Mouse (Mus musculus): ENCODE data around the gene Mrpl43. TPM values are rescaled to one million over a fixed set of nuclear protein-coding genes. Genes with fewer than 3 reads are reported as not detected.

Mrpl43 gene
- 71.9 and 73.5 TPM in 2 replicates for polyA plus RNA-seq (2015; fragmentation: Nextera tagmentation; extraction: Ambion mirVana)

DNA sequence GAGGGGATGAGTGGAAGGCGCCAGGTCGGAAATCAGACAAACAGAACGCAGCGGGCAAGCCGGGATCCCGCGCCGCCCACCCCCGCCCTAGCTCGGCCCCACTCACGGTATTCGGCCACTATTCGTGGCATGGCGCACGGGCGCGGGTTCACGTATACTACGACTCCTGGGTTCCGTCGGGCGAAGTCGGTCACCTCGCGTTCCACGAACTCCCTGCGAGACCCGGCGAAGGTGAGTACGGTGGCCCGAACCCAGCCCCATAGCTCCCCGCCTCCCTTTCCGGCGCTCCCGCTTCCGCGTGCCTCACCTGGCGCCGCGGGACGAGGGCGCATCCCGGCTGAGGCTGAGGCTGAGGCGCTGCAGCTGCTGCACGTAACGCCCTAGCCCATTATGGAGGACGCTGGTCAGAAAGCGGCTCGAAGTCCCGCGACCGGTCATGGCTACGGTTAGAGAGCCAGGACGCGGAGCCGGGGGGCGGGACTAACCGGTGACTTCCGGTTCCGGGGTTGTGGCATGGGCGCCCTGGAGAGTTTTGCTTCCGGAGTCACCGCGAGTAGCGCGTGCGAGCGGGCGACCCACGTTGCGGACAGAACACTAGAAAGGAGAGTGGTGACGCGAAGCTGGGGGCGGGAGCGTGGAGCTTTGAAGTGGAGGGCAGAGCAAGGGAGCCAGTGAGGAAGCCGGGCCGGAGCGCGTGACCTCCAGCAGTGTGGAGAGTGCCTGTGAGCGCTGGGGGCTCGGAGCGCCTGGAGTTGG is at the start of gene Mrpl43:
Gene Mrpl43, minus strand, starts transcription at position 486 of the 756 bp plus-strand sequence.
- peak within 1 kb of the TSS; percentile 71 for H3K9ac ChIP-seq
- peak; percentile 92 for ATAC-seq (replicated peaks; ENCODE audit: low FRiP score)
- peaks cover 45% of the 10 kb centered on the region for H3K4me1 ChIP-seq
- H3K9me3 ChIP-seq (replicated peaks), result no peaks in the 10 kb centered on the region
- peaks cover 69% of the 10 kb centered on the region for H3K36me3 ChIP-seq
- peak within 1 kb of the TSS; percentile 83 for H3K27ac ChIP-seq
- peak within 1 kb of the TSS; percentile 89 for H3K4me3 ChIP-seq (replicated peaks)
- WGBS, result under 1% methylated on average over 82 of the region's 82 CpGs
- H3K4me2 ChIP-seq, result peak within 1 kb of the TSS; percentile 89
- H3K27me3 ChIP-seq, result no peaks in the 10 kb centered on the region

DNA sequence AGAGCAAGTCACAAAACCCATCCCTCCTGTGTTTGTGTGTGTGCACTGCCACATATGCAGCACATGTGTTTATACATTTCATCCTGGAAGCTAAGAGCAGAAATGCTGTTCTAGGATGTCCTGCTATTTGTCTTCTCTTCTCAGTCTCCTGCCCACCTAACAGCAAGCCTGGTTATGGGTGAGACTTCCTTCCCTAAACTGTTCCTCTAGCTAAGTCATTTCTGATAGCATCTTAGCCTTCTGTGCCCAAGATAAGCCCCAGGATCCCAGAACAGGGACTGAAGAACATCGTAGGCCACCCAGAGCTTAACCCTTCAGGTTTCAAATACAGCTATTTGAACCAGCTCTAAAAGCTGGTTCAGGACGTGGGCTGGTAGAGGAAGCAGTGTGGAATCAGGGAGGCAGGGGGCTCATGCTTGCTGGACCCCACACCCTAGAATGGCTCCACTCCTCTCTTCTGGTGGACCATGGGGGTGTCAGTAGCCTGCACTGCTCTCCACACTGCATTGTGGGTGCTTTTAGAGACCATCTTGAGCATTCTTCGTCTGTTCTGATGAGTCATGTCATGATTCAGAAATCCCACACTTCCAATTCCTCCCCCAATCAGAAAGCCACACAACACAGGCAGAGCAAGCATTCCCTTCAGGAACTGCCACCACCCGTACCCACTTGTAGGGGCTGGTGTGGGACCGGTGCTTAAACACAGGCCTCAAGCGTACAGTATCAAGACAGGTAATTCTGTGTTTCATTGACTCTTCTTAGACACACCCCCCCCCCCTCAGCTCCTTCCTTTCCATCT is 48.8 kb upstream of the Mrpl43 start:
- Histone ChIP-seq H3K9ac (no peak overlapping the region), H3K36me3 (peaks cover 29% of the 10 kb centered on the region), H3K4me1 (peaks cover 39% of the 10 kb centered on the region), H3K4me2 (no peak overlapping the region), H3K4me3 (replicated peaks) (no peak overlapping the region), H3K27ac (peak overlapping the region; percentile 27; the same call in 1 of the 2 replicates), H3K27me3 (no peaks in the 10 kb centered on the region), H3K9me3 (replicated peaks) (no peaks in the 10 kb centered on the region)
- 82% methylated on average over 6 of the region's 6 CpGs for WGBS
- no peak for ATAC-seq (replicated peaks; ENCODE audit: low FRiP score)

- Histone ChIP-seq H3K4me2 (no peak overlapping the region), H3K36me3 (peaks cover 29% of the 10 kb centered on the region), H3K4me3 (replicated peaks) (no peak overlapping the region), H3K27me3 (no peaks in the 10 kb centered on the region), H3K9ac (no peak overlapping the region), H3K27ac (no peak overlapping the region), H3K4me1 (peaks cover 43% of the 10 kb centered on the region), H3K9me3 (replicated peaks) (no peaks in the 10 kb centered on the region)
- no peak for ATAC-seq (replicated peaks; ENCODE audit: low FRiP score)
- WGBS, result 82% methylated on average over 8 of the region's 8 CpGs
Measured at GRCm38 (mm10) chr19:45053451-45053850, 47.2 kb upstream of the Mrpl43 start.

- peaks cover 29% of the 10 kb centered on the region for H3K36me3 ChIP-seq
- H3K4me2 ChIP-seq, result no peak overlapping the region
- no peak overlapping the region for H3K4me3 ChIP-seq (replicated peaks)
- no peak overlapping the region for H3K27ac ChIP-seq
- H3K27me3 ChIP-seq, result peaks cover 18% of the 10 kb centered on the region
- H3K9ac ChIP-seq, result no peak overlapping the region
- no peak for ATAC-seq (replicated peaks; ENCODE audit: low FRiP score)
- no peaks in the 10 kb centered on the region for H3K9me3 ChIP-seq (replicated peaks)
- 78% methylated on average over 9 of the region's 9 CpGs for WGBS
- H3K4me1 ChIP-seq, result peaks cover 52% of the 10 kb centered on the region
Measured at GRCm38 (mm10) chr19:45049523-45049922, 43.3 kb upstream of the Mrpl43 start.

DNA sequence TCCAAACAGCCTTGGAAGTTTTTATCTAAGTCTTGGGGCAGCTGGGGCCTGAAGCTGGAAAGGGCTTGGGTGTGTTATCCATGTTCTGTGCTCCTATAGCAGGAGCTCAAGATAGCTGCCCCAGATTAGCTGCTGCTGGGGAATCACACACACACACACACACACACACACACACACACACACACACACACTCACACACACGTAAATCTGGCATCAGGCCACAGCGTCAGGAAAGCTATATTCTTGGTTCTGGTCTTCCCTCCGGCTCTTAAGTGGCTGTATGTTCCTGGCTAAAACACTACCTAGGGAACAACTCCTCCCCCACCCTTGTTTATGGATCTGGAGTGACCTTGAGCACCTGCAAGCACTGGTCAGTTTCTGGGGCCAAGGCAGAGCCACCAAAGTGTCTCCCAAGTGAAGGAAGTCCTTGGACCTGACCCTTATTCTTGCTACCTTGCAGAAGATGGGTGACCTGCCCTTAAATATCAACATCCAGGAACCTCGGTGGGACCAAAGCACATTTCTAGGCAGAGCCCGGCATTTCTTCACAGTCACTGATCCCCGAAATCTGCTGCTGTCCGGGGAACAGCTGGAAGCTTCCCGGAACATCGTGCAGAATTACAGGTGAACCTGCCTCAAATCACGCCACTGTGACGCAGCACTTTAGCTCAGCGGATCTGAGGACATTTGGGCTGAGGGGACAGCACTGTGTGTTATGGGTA is 42.6 kb upstream of the Mrpl43 start:
- Histone ChIP-seq H3K27me3 (peaks cover 22% of the 10 kb centered on the region), H3K9ac (peak overlapping the region; percentile 58; the same call in 1 of the 2 replicates), H3K4me3 (replicated peaks) (peak overlapping the region; percentile 57; the same call in 1 of the 2 replicates), H3K4me1 (peaks cover 56% of the 10 kb centered on the region), H3K4me2 (peak overlapping the region; percentile 92), H3K27ac (peak overlapping the region; percentile 92; the same call in 1 of the 2 replicates), H3K36me3 (peaks cover 29% of the 10 kb centered on the region), H3K9me3 (replicated peaks) (no peaks in the 10 kb centered on the region)
- 79% methylated on average over 12 of the region's 12 CpGs for WGBS
- no peak for ATAC-seq (replicated peaks; ENCODE audit: low FRiP score)

DNA sequence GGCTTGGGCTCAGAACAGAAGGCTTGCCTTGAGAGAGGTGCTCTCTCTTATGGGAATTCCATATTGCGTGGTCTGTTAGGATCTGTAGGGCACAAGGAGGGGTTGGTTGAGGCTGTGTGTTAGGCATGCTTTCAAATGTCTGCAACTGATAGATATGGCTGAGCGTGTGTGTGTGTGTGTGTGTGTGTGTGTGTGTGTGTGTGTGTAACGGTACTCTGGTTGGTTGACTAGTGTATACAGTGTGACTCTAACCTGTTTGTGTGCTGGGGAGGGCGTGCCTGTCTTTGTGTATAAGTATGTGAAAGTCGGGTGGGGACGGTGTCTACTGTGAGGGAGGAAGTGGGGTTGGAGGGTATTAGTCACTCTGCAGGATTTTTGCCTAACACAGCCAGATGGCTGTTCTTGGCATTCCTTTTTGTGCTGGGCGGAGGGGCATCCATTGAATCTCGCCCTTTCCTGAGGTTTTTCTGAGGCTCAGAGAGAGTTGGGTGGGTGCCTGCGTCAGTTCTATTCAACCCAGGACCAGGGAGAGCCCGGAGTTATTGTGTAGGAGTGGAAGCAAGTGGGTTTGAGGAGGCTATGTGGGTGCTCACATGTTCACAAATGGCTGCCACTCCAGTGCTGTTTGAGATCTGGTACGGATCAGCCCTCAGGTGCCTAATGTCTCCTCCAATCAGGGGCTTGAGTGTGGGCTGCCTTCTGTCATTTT is 41.8 kb upstream of the Mrpl43 start:
- Histone ChIP-seq H3K36me3 (peaks cover 23% of the 10 kb centered on the region), H3K9ac (peak overlapping the region; percentile 58), H3K27ac (peak overlapping the region; percentile 92), H3K4me3 (replicated peaks) (peak overlapping the region; percentile 57), H3K9me3 (replicated peaks) (no peaks in the 10 kb centered on the region), H3K27me3 (peaks cover 22% of the 10 kb centered on the region), H3K4me2 (peak overlapping the region; percentile 92), H3K4me1 (peaks cover 53% of the 10 kb centered on the region)
- peak; percentile 52 for ATAC-seq (replicated peaks; ENCODE audit: low FRiP score)
- 32% methylated on average over 11 of the region's 11 CpGs for WGBS

- Histone ChIP-seq H3K4me2 (peak within 1 kb of the TSS; percentile 92), H3K27ac (peak within 1 kb of the TSS; percentile 92), H3K4me3 (replicated peaks) (peak within 1 kb of the TSS; percentile 57), H3K4me1 (peaks cover 50% of the 10 kb centered on the region), H3K27me3 (peaks cover 22% of the 10 kb centered on the region), H3K9ac (peak within 1 kb of the TSS; percentile 58), H3K36me3 (peaks cover 17% of the 10 kb centered on the region), H3K9me3 (replicated peaks) (no peaks in the 10 kb centered on the region)
- under 1% methylated on average over 26 of the region's 26 CpGs for WGBS
- peak; percentile 81 for ATAC-seq (replicated peaks; ENCODE audit: low FRiP score)
Measured at GRCm38 (mm10) chr19:45047417-45047934, 41.2 kb upstream of the Mrpl43 start, which contains the start of gene Sfxn3. Gene Sfxn3, plus strand, starts transcription at chr19:45047503.

- ATAC-seq (replicated peaks; ENCODE audit: low FRiP score), result peak; percentile 35; the same call in 1 of the 2 replicates
- WGBS, result 1% methylated on average over 34 of the region's 34 CpGs
Measured at GRCm38 (mm10) chr19:45046523-45047321, 40.5 kb upstream of the Mrpl43 start.

DNA sequence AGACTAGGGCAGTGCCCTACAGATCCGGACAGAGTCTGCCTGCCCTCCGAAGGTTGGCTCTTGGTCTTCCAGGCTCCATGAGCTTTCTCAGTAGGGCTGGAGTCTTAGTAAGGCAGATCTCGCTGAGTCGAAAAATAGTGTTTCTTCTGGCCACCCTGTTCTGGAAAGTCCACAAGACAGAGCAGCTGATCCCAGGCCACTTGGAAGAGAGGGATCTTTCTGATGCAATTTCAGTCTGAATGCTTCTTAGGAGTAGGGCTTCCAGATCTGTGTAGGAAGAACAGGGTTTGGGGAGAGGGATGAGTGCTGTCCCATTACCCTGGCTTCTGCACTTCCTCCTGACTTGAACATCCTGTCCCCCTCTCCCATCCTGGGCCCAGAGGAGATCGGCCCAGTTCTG is 39.4 kb upstream of the Mrpl43 start, which contains the start of gene Pdzd7:
Gene Pdzd7, minus strand, starts transcription at position 67 of the 400 bp plus-strand sequence.
- Histone ChIP-seq H3K9ac (0 out of 2 replicates have a peak within 1 kb of the TSS, but pooled peaks have one; percentile 58), H3K36me3 (peaks cover 5% of the 10 kb centered on the region; the same call in 1 of the 2 replicates), H3K27me3 (peaks cover 33% of the 10 kb centered on the region), H3K4me2 (peak within 1 kb of the TSS; percentile 92), H3K27ac (peak within 1 kb of the TSS; percentile 32; the same call in 1 of the 2 replicates), H3K4me3 (replicated peaks) (peak within 1 kb of the TSS; percentile 57), H3K9me3 (replicated peaks) (no peaks in the 10 kb centered on the region), H3K4me1 (peaks cover 50% of the 10 kb centered on the region)
- 64% methylated on average over 5 of the region's 5 CpGs for WGBS
- no peak for ATAC-seq (replicated peaks; ENCODE audit: low FRiP score)

More at GRCm38 (mm10) chr19:45046523-45047321, 40.5 kb upstream of the Mrpl43 start:
- Histone ChIP-seq H3K27me3 (peaks cover 29% of the 10 kb centered on the region), H3K9me3 (replicated peaks) (no peaks in the 10 kb centered on the region), H3K9ac (peak overlapping the region; percentile 58), H3K4me3 (replicated peaks) (peak overlapping the region; percentile 57), H3K4me1 (peaks cover 50% of the 10 kb centered on the region), H3K27ac (peak overlapping the region; percentile 92), H3K4me2 (peak overlapping the region; percentile 92), H3K36me3 (peaks cover 10% of the 10 kb centered on the region)

GRCm38 (mm10) chr19:45045236-45045635 is 39.0 kb upstream of the Mrpl43 start:
- peak; percentile 10; the same call in 1 of the 2 replicates for ATAC-seq (replicated peaks; ENCODE audit: low FRiP score)
- Histone ChIP-seq H3K9me3 (replicated peaks) (no peaks in the 10 kb centered on the region), H3K9ac (no peak overlapping the region), H3K36me3 (0 out of 2 replicates have a peak, but pooled peaks cover under 1% of the 10 kb centered on the region), H3K27me3 (peaks cover 38% of the 10 kb centered on the region), H3K4me2 (peak overlapping the region; percentile 19), H3K4me1 (peaks cover 50% of the 10 kb centered on the region), H3K27ac (peak overlapping the region; percentile 7; the same call in 1 of the 2 replicates), H3K4me3 (replicated peaks) (no peak overlapping the region)
- 20% methylated on average over 15 of the region's 15 CpGs for WGBS

Measured in kidney, embryonic 15.5 days (tissue).